Mouse (Mus musculus) testis, adult 2 months (tissue): ENCODE data around the gene Mefv. TPM values are rescaled to one million over a fixed set of nuclear protein-coding genes. Genes with fewer than 3 reads are reported as not detected.

ENCODE experiments used
- H3K27ac ChIP-seq: fragments of 200-500 bp; 2 replicates; pipeline ENCODE4 v1.5.1; 2012; ENCODE audit warnings: low read depth, low read length; ENCODE audit not compliant: control insufficient read depth, insufficient read depth
- H3K27me3 ChIP-seq: fragments of 200-500 bp; 2 replicates; pipeline ENCODE4 v1.6.1; 2012; ENCODE audit warnings: mild to moderate bottlenecking, low read length, moderate library complexity; ENCODE audit not compliant: control insufficient read depth, insufficient read depth
- H3K36me3 ChIP-seq: fragments of 200-500 bp; 2 replicates; pipeline ENCODE4 v1.6.1; 2012; ENCODE audit warnings: mild to moderate bottlenecking, low read length; ENCODE audit not compliant: control insufficient read depth, insufficient read depth
- H3K4me1 ChIP-seq: fragments of 200-500 bp; 2 replicates; pipeline ENCODE4 v1.6.1; 2012; ENCODE audit warnings: low read length; ENCODE audit not compliant: control insufficient read depth, insufficient read depth
- H3K4me3 ChIP-seq: fragments of 200-500 bp; 2 replicates; pipeline ENCODE4 v1.5.1; 2012; ENCODE audit warnings: low read depth, mild to moderate bottlenecking, low read length, moderate library complexity, mixed read lengths; ENCODE audit not compliant: control insufficient read depth
- CTCF ChIP-seq: fragments of 200-500 bp; IDR thresholded peaks from 2 replicates; pipeline ENCODE4 v1.5.1; 2012; ENCODE audit warnings: low read depth, mild to moderate bottlenecking, inconsistent platforms, low read length, moderate library complexity; ENCODE audit not compliant: control insufficient read depth, insufficient read depth, insufficient replicate concordance
- POLR2A ChIP-seq: fragments of 200-500 bp; IDR thresholded peaks from 2 replicates; pipeline ENCODE4 v1.6.1; 2012; ENCODE audit warnings: low read depth, mild to moderate bottlenecking, inconsistent platforms, low read length, moderate library complexity; ENCODE audit not compliant: control insufficient read depth
- polyA plus RNA-seq: library from polyadenylated mRNA; depleted of rRNA; stranded (reverse); fragments of >200 nt; gene quantifications from 2 replicates; pipeline ENCODE4 v1.2.3, GENCODE M21; 2012; rRNA removed

Gene Mefv
- 0.04 TPM in 1 of 2 replicates, not detected in the other for polyA plus RNA-seq

GRCm38 (mm10) chr16:3717980-3718379 lies at the start of gene Mefv:
Mefv (minus strand) TSS chr16:3718097.
- no peak for TF ChIP-seq CTCF
- no peak within 1 kb of the TSS for H3K4me3 ChIP-seq
- no peaks in the 10 kb centered on the region for H3K36me3 ChIP-seq
- H3K4me1 ChIP-seq = no peaks in the 10 kb centered on the region
- H3K27ac ChIP-seq = no peak within 1 kb of the TSS
- H3K27me3 ChIP-seq = no peaks in the 10 kb centered on the region

DNA sequence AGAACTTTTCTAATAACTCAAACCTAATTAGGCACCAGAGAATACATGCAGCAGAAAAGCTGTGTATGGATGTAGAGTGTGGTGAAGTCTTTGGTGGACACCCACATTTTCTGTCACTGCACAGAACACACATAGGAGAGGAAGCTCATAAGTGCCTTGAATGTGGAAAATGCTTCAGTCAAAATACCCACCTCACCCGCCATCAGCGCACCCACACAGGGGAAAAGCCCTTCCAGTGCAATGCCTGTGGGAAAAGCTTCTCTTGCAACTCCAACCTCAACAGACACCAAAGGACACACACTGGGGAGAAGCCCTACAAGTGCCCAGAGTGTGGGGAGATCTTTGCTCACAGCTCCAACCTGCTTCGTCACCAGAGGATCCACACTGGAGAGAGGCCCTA lies 31.1 kb upstream of the Mefv start:
- Histone ChIP-seq H3K36me3 (peaks cover 7% of the 10 kb centered on the region), H3K4me1 (peaks cover 3% of the 10 kb centered on the region), H3K4me3 (no peak overlapping the region), H3K27ac (no peak overlapping the region), H3K27me3 (no peaks in the 10 kb centered on the region)
- no peak for TF ChIP-seq CTCF

DNA sequence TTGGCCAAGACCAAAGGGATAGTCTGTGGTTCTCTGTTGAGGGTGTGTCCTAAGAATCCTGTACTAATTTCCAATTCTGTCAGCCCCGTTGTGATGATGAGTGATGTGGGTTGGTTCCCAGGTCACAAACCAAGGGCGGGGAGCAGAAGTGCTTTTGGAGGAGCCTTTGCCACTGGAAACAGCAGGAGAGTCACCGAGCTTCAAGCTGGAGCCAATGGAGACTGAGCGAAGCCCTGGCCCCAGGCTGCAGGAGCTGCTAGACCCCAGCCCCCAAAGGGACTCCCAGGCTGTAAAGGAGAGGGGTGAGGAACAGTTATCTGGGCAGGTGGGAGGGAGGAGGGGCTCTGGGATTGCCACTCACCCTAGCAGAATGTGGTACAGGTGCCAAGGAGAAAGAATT lies 27.8 kb upstream of the Mefv start:
- no peak for TF ChIP-seq CTCF
- no peak for TF ChIP-seq POLR2A
- Histone ChIP-seq H3K27ac (peak overlapping the region; percentile 41; the same call in 1 of the 2 replicates), H3K36me3 (peaks cover 7% of the 10 kb centered on the region), H3K4me1 (peaks cover 6% of the 10 kb centered on the region), H3K27me3 (no peaks in the 10 kb centered on the region), H3K4me3 (peak overlapping the region; percentile 93)

DNA sequence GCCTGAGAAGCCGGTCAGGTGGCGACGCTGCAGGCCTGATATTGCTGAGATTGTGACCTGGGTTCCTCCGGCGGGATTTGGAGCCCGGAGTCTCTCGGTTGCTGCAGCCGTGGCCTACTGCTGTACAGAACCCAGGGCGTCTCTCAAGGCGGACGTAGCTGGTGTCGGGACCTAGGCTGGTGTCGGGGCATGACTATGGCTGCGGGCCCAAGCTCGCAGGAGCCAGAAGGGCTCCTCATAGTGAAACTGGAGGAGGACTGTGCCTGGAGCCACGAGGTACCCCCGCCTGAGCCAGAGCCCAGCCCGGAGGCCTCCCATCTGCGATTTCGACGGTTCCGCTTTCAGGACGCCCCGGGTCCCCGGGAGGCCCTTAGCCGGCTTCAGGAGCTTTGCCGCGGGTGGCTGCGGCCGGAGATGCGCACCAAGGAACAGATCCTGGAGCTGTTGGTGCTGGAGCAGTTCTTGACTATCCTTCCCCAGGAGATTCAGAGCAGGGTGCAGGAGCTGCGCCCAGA lies 26.3 kb upstream of the Mefv start:
- H3K36me3 ChIP-seq = peaks cover 7% of the 10 kb centered on the region
- peak overlapping the region; percentile 98 for H3K27ac ChIP-seq
- H3K4me3 ChIP-seq = peak overlapping the region; percentile 93
- TF ChIP-seq POLR2A (no peak), CTCF (no peak)
- H3K27me3 ChIP-seq = no peaks in the 10 kb centered on the region
- peaks cover 6% of the 10 kb centered on the region for H3K4me1 ChIP-seq

DNA sequence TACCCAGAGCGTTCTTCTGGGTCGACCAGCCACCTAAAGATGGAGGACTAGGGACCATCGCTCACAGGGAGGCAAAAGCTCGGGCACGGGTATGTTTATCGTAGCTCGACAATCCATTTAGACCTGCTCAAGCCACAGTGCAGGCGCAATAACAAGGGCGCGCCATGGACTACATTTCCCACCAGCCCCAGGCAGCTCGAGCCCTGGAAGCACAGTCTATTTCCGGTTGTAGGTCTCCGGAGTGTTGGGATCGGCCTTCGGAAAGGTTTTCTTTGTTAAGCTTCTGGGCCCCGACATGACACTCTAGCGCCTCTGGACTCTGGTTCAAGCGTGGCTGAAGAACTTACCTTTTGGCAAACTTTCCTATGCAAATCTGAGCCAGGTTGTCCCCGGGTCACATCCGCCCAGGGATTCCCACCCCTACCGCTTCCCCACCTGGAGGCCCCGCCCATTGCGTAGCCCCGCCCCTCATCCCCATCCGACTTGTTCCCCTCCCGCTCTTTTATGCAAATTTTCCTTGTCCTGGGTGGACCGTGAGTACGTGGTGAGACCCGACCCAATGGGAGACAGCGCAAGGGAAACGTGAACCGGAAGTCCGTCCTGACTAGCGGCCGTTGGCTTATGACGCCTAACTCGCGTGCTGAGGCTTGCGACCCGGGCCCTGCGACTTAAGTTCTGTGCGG lies 25.7 kb upstream of the Mefv start, which contains the start of gene Zfp263:
Gene Zfp263, plus strand, starts transcription at position 591 of the 683 bp plus-strand sequence.
- peaks cover 6% of the 10 kb centered on the region for H3K36me3 ChIP-seq
- peak; percentile 94 for TF ChIP-seq POLR2A
- no peak for TF ChIP-seq CTCF
- H3K4me1 ChIP-seq = peaks cover 6% of the 10 kb centered on the region
- peak within 1 kb of the TSS; percentile 93 for H3K4me3 ChIP-seq
- peak within 1 kb of the TSS; percentile 98 for H3K27ac ChIP-seq
- no peaks in the 10 kb centered on the region for H3K27me3 ChIP-seq

- Histone ChIP-seq H3K36me3 (peaks cover 2% of the 10 kb centered on the region), H3K27ac (no peak overlapping the region), H3K4me3 (peak overlapping the region; percentile 93), H3K4me1 (peaks cover 6% of the 10 kb centered on the region), H3K27me3 (no peaks in the 10 kb centered on the region)
- TF ChIP-seq CTCF = no peak
- no peak for TF ChIP-seq POLR2A
These were observed 24.6 kb upstream of the Mefv start for GRCm38 (mm10) chr16:3742466-3742865.

GRCm38 (mm10) chr16:3733198-3733732 lies 15.4 kb upstream of the Mefv start:
- TF ChIP-seq CTCF (no peak), POLR2A (no peak)
- H3K4me3 ChIP-seq = no peak overlapping the region

GRCm38 (mm10) chr16:3732612-3733011 lies 14.7 kb upstream of the Mefv start:
- no peaks in the 10 kb centered on the region for H3K27me3 ChIP-seq
- no peak for TF ChIP-seq POLR2A
- no peak for TF ChIP-seq CTCF
- no peaks in the 10 kb centered on the region for H3K36me3 ChIP-seq

More at GRCm38 (mm10) chr16:3733198-3733732, 15.4 kb upstream of the Mefv start:
- Histone ChIP-seq H3K27me3 (no peaks in the 10 kb centered on the region), H3K27ac (no peak overlapping the region), H3K36me3 (no peaks in the 10 kb centered on the region), H3K4me1 (no peaks in the 10 kb centered on the region)

More at GRCm38 (mm10) chr16:3732612-3733011, 14.7 kb upstream of the Mefv start:
- H3K4me3 ChIP-seq = no peak overlapping the region
- H3K27ac ChIP-seq = no peak overlapping the region
- H3K4me1 ChIP-seq = no peaks in the 10 kb centered on the region
